Mouse (Mus musculus): ENCODE measurements around the gene Eno1.

Eno1 gene

GRCm38 (mm10) chr4:150228581-150229348, 7.8 kb upstream of the Eno1 start:
- DNase-seq: no peak

- DNase-seq: no peak
Measured at GRCm38 (mm10) chr4:150229747-150230390, 6.7 kb upstream of the Eno1 start.

- DNase-seq: peak; percentile 64
Measured at GRCm38 (mm10) chr4:150230460-150231407, 5.8 kb upstream of the Eno1 start.

- DNase-seq: no peak
Measured at GRCm38 (mm10) chr4:150231871-150232270, 4.7 kb upstream of the Eno1 start.

GRCm38 (mm10) chr4:150234599-150235327, 1.8 kb upstream of the Eno1 start:
- DNase-seq: no peak

- no peak for DNase-seq
Measured at GRCm38 (mm10) chr4:150235585-150235984, 936 bp upstream of the Eno1 start.

- no peak for DNase-seq
Measured at GRCm38 (mm10) chr4:150236031-150236430, 490 bp upstream of the Eno1 start.

- DNase-seq: no peak
Measured at GRCm38 (mm10) chr4:150237636-150238361, 1.3 kb downstream of the Eno1 start.

GRCm38 (mm10) chr4:150238433-150239086, 2.0 kb downstream of the Eno1 start:
- DNase-seq: no peak

GRCm38 (mm10) chr4:150239087-150239480, 2.6 kb downstream of the Eno1 start:
- DNase-seq: no peak

- DNase-seq: no peak
Measured at GRCm38 (mm10) chr4:150239503-150239902, 3.0 kb downstream of the Eno1 start.

- peak; percentile 96 for DNase-seq
Measured at GRCm38 (mm10) chr4:150239951-150240368, 3.4 kb downstream of the Eno1 start.

GRCm38 (mm10) chr4:150240381-150240886, 3.9 kb downstream of the Eno1 start:
- no peak for DNase-seq

GRCm38 (mm10) chr4:150241708-150242107, 5.2 kb downstream of the Eno1 start:
- DNase-seq: no peak

GRCm38 (mm10) chr4:150242745-150243144, 6.2 kb downstream of the Eno1 start:
- DNase-seq: no peak

GRCm38 (mm10) chr4:150245876-150246275, 9.4 kb downstream of the Eno1 start:
- no peak for DNase-seq

- DNase-seq: peak; percentile 84
Measured at GRCm38 (mm10) chr4:150248009-150248408, 11.5 kb downstream of the Eno1 start.

- no peak for DNase-seq
Measured at GRCm38 (mm10) chr4:150248917-150249316, 12.4 kb downstream of the Eno1 start.

GRCm38 (mm10) chr4:150249731-150250270, 13.3 kb downstream of the Eno1 start:
- DNase-seq: no peak

GRCm38 (mm10) chr4:150250549-150251422, 14.3 kb downstream of the Eno1 start:
- DNase-seq: peak; percentile 64
